Mouse (Mus musculus) heart, postnatal 0 days (tissue): ENCODE results near the gene Top2b. TPM values are rescaled to one million over a fixed set of nuclear protein-coding genes. Genes with fewer than 3 reads are reported as not detected.
A peak's percentile ranks its signal among the peaks of the same experiment; 100 is the strongest.

Source experiments
- ATAC-seq: fragments of 200-750 bp; cut with Nextera tagmentation; 2 replicates; pipeline ENCODE4 v1.8.0; 2017; ENCODE audit warnings: low read depth, moderate number of reproducible peaks, moderate library complexity; ENCODE audit not compliant: insufficient read depth
- DNase-seq: peaks from one replicate; pipeline ENCODE4 v3.0.0-alpha.2; 2016; ENCODE audit warnings: low spot score
- H3K27ac ChIP-seq: fragments of 300-500 bp; sonication (generic); 2 replicates; pipeline ENCODE4 v1.5.1; 2014; ENCODE audit warnings: low read depth, mild to moderate bottlenecking
- H3K27me3 ChIP-seq: fragments of 300-500 bp; sonication (generic); 2 replicates; pipeline ENCODE4 v1.6.1; 2014; ENCODE audit warnings: low read length, mixed read lengths; ENCODE audit not compliant: control insufficient read depth, insufficient read depth
- H3K36me3 ChIP-seq: fragments of 300-500 bp; sonication (generic); replicated peaks from 2 replicates; pipeline ENCODE4 v1.6.1; 2014; ENCODE audit warnings: low read length, mixed read lengths; ENCODE audit not compliant: control insufficient read depth, insufficient read depth
- H3K4me1 ChIP-seq: fragments of 300-500 bp; sonication (generic); 2 replicates; pipeline ENCODE4 v1.6.1; 2014; ENCODE audit warnings: antibody characterized with exemption; ENCODE audit not compliant: control insufficient read depth, insufficient read depth
- H3K4me2 ChIP-seq: fragments of 300-500 bp; sonication (generic); 2 replicates; pipeline ENCODE4 v1.6.1; 2014; ENCODE audit warnings: low read depth, mild to moderate bottlenecking, low read length, moderate library complexity
- H3K4me3 ChIP-seq: fragments of 300-500 bp; sonication (generic); 2 replicates; pipeline ENCODE4 v1.5.1; 2014; ENCODE audit warnings: low read depth, low read length
- H3K9ac ChIP-seq: fragments of 300-500 bp; sonication (generic); replicated peaks from 2 replicates; pipeline ENCODE4 v1.6.1; 2014; ENCODE audit warnings: low read depth, low read length, mixed read lengths
- H3K9me3 ChIP-seq: fragments of 300-500 bp; sonication (generic); replicated peaks from 2 replicates; pipeline ENCODE4 v1.6.1; 2016; ENCODE audit warnings: low read length; ENCODE audit not compliant: control insufficient read depth
- CTCF ChIP-seq: IDR thresholded peaks from 2 replicates; pipeline ENCODE4 v1.5.1; 2016; ENCODE audit warnings: antibody characterized with exemption, control low read depth, low read depth
- EP300 ChIP-seq: IDR thresholded peaks from 2 replicates; pipeline ENCODE4 v1.6.1; 2016; ENCODE audit warnings: antibody characterized with exemption, low read depth
- WGBS: fragments of 180-500 bp; shearing (Covaris S2); extraction: QIAGEN DNeasy Blood & Tissue Kit; methylation state at CpG from one replicate; pipeline ENCODE4 v1.1.7; 2014; 5-methylcytosine and 5-hydroxymethylcytosine counted together
- polyA plus RNA-seq: library from polyadenylated mRNA; unstranded; fragments of >200 nt; fragmentation: Nextera tagmentation; extraction: Ambion mirVana; gene quantifications from 2 replicates; pipeline ENCODE4 v1.2.1, GENCODE M21; 2015
- total RNA-seq: library from RNA; depleted of rRNA; stranded (reverse); fragments of >200 nt; gene quantifications from 2 replicates; pipeline ENCODE4 v1.2.3, GENCODE M21; 2014; ENCODE audit warnings: low replicate concordance; rRNA removed

The Top2b gene
- total RNA-seq = 36.2 and 36.7 TPM in 2 replicates
- 18.6 and 19.8 TPM in 2 replicates for polyA plus RNA-seq

GRCm38 (mm10) chr14:16364878-16365337 is at the start of gene Top2b:
Gene Top2b, plus strand, starts transcription at chr14:16365179.
- TF ChIP-seq CTCF = no peak
- TF ChIP-seq EP300 = peak; percentile 83; the same call in 1 of the 2 replicates
- ATAC-seq (peak; percentile 98), DNase-seq (peak; percentile 98)
- WGBS = under 1% methylated on average over 32 of the region's 32 CpGs
- Histone ChIP-seq H3K36me3 (no peaks in the 10 kb centered on the region), H3K9me3 (no peaks in the 10 kb centered on the region), H3K9ac (peak within 1 kb of the TSS; percentile 95), H3K4me3 (peak within 1 kb of the TSS; percentile 76), H3K4me2 (peak within 1 kb of the TSS; percentile 88), H3K27ac (peak within 1 kb of the TSS; percentile 98), H3K27me3 (no peaks in the 10 kb centered on the region), H3K4me1 (peaks cover 21% of the 10 kb centered on the region)

DNA sequence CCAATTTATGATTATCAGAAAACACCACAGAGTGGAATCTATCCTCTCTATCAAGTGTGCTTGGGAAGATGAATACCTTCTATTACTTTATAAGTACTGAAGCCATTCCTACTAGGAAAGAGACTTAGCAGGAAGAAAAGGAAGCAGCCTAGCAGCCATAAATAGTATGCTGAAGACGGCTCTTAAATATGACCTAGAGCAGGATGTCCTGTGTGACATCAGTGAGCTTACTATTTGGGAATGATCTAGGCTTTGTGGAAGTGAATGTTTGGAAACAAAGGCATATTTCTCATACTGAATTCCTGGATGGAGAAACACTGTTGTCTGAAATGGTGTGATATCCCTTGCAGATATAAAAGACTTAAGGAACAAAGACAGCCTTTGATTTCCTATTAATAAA is 48.3 kb upstream of the Top2b start:
- Histone ChIP-seq H3K9me3 (no peaks in the 10 kb centered on the region), H3K4me2 (no peak overlapping the region), H3K27ac (peak overlapping the region; percentile 74), H3K4me3 (no peak overlapping the region), H3K4me1 (peaks cover 5% of the 10 kb centered on the region; the same call in 1 of the 2 replicates), H3K27me3 (no peaks in the 10 kb centered on the region), H3K9ac (no peak overlapping the region), H3K36me3 (no peaks in the 10 kb centered on the region; the same call in 1 of the 2 replicates)
- TF ChIP-seq CTCF (no peak), EP300 (no peak)
- DNase-seq = no peak
- no peak for ATAC-seq
- 18% methylated on average over 1 of the region's 1 CpGs for WGBS

DNA sequence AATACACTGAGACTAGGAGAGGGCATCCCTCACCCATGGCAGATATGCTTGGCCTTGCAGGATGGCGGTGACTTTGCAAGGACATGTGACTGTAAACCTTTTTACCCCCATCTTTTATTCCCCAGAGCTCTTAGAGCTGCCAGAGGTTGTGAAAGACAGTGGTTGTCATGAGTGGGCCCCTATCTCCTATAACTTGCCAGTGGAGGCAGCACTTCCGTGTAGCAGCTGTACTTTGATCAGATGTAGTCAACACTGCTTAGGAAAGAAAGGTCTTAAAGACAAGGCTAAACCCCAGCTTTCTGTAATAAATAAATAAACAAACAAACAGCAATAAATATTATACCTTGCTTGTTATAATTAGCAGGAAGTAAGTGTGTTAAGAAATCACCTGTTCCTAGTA is 45.2 kb upstream of the Top2b start:
- no peak overlapping the region for H3K4me3 ChIP-seq
- TF ChIP-seq CTCF = no peak
- TF ChIP-seq EP300 = no peak
- H3K9me3 ChIP-seq = no peaks in the 10 kb centered on the region
- no peak overlapping the region for H3K4me2 ChIP-seq
- H3K9ac ChIP-seq = no peak overlapping the region
- no peak for DNase-seq
- no peak overlapping the region for H3K27ac ChIP-seq
- ATAC-seq = no peak
- no peaks in the 10 kb centered on the region for H3K27me3 ChIP-seq
- 73% methylated on average over 2 of the region's 2 CpGs for WGBS
- no peaks in the 10 kb centered on the region for H3K36me3 ChIP-seq
- peaks cover 5% of the 10 kb centered on the region; the same call in 1 of the 2 replicates for H3K4me1 ChIP-seq

DNA sequence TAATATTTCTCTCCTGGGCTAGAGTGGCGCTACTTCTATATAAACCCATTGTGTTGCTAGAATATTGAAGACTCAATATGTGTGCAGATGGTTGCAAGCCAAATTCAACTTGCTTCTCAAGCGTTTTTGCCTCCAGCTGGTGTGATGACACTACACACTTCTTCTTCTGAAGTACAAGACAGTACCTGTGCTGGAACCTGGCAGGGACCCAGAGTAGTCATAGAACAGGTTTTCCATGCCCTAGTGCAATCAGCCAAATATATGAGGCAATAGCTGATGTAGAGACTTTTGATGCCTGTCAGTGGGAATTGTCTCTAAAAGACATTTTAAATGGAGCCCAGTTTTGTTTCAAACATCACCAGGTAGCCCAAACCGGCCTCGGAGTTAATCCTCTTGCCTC is 40.6 kb upstream of the Top2b start:
- Histone ChIP-seq H3K4me3 (no peak overlapping the region), H3K9ac (no peak overlapping the region), H3K27ac (no peak overlapping the region), H3K9me3 (no peaks in the 10 kb centered on the region), H3K4me2 (no peak overlapping the region), H3K36me3 (no peaks in the 10 kb centered on the region), H3K4me1 (peaks cover 7% of the 10 kb centered on the region; the same call in 1 of the 2 replicates), H3K27me3 (no peaks in the 10 kb centered on the region)
- no peak for DNase-seq
- TF ChIP-seq EP300 (no peak), CTCF (no peak)
- WGBS = 70% methylated on average over 4 of the region's 4 CpGs
- ATAC-seq = no peak

GRCm38 (mm10) chr14:16325208-16325607 is 39.8 kb upstream of the Top2b start:
- no peaks in the 10 kb centered on the region for H3K27me3 ChIP-seq
- peaks cover 7% of the 10 kb centered on the region; the same call in 1 of the 2 replicates for H3K4me1 ChIP-seq
- DNase-seq (no peak), ATAC-seq (no peak)
- H3K4me2 ChIP-seq = no peak overlapping the region
- no peak for TF ChIP-seq CTCF
- no peak for TF ChIP-seq EP300
- H3K27ac ChIP-seq = no peak overlapping the region
- H3K4me3 ChIP-seq = no peak overlapping the region
- 25% methylated on average over 1 of the region's 1 CpGs for WGBS
- H3K9ac ChIP-seq = no peak overlapping the region
- H3K9me3 ChIP-seq = no peaks in the 10 kb centered on the region
- H3K36me3 ChIP-seq = no peaks in the 10 kb centered on the region

DNA sequence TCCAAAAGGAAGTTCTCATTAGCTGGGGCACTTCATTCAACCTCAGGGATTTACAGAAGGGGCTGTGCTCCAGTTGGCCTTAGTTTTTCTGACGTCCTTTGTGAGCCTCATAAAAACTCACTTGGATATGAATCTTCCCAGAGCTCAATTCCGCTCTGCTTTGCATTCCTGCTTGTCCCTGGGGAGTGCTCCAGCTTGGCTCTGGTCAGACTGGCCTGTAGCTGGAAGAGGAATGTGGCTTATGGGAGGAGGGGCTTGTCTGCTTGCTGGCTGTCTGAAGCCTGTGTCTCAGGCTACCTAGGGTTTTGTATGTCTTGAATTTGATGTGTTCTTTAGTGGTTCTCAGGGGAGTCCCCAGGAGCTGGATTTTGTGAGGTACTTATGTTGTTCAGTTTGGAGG is 36.4 kb upstream of the Top2b start:
- Histone ChIP-seq H3K4me3 (no peak overlapping the region), H3K27me3 (no peaks in the 10 kb centered on the region), H3K36me3 (no peaks in the 10 kb centered on the region), H3K4me1 (peaks cover 7% of the 10 kb centered on the region; the same call in 1 of the 2 replicates), H3K27ac (peak overlapping the region; percentile 59), H3K9me3 (no peaks in the 10 kb centered on the region), H3K9ac (no peak overlapping the region), H3K4me2 (no peak overlapping the region)
- WGBS = 10% methylated on average over 2 of the region's 2 CpGs
- TF ChIP-seq EP300 = no peak
- no peak for TF ChIP-seq CTCF
- ATAC-seq (peak; percentile 90), DNase-seq (peak; percentile 64)
